Mouse (Mus musculus): ENCODE data around the gene Nol4l.

GRCm38 (mm10) chr2:153492573-153493392 lies 37.0 kb downstream of the Nol4l start, which contains the start of gene 4930404H24Rik:
- TF ChIP-seq POLR2A (IDR thresholded peaks at IDR 0.05; ENCODE audit: borderline replicate concordance, low read depth, low read length) (no peak), CTCF (IDR thresholded peaks at IDR 0.05; ENCODE audit: low read depth, low read length) (no peak)
